Mouse (Mus musculus): ENCODE results near the gene Pcca. TPM values are rescaled to one million over a fixed set of nuclear protein-coding genes. Genes with fewer than 3 reads are reported as not detected.
A peak's percentile ranks its signal among the peaks of the same experiment; 100 is the strongest.

Gene Pcca
- total and polyA plus RNA-seq, 2 experiments from 2014 or later, result 13.4 to 39.1 TPM

- no peaks in the 10 kb centered on the region; the same call in 1 of the 2 replicates for H3K9me3 ChIP-seq (ENCODE audit: low read length)
- ATAC-seq, result no peak
- H3K4me3 ChIP-seq (ENCODE audit: low read length), result no peak overlapping the region
- H3K4me1 ChIP-seq (ENCODE audit: insufficient read depth, low read length), result peaks cover 5% of the 10 kb centered on the region; the same call in 1 of the 2 replicates
- peak overlapping the region; percentile 11; the same call in 1 of the 2 replicates for H3K27ac ChIP-seq
- WGBS, result 69% methylated on average over 2 of the region's 2 CpGs
- no peak overlapping the region for H3K4me2 ChIP-seq (ENCODE audit: low read depth, low read length)
- TF ChIP-seq CTCF (IDR thresholded peaks at IDR 0.05; ENCODE audit: low read depth), result no peak
- no peaks in the 10 kb centered on the region for H3K27me3 ChIP-seq (ENCODE audit: insufficient read depth, low read length)
- no peak for DNase-seq (ENCODE audit: low spot score)
- H3K36me3 ChIP-seq (ENCODE audit: insufficient read depth, low read length), result no peaks in the 10 kb centered on the region
- H3K9ac ChIP-seq (replicated peaks; ENCODE audit: low read length), result no peak overlapping the region
Measured at GRCm38 (mm10) chr14:122903923-122904351, 369.8 kb downstream of the Pcca start.

GRCm38 (mm10) chr14:122905007-122905406, 370.9 kb downstream of the Pcca start:
- Histone ChIP-seq H3K27me3 (ENCODE audit: insufficient read depth, low read length) (no peaks in the 10 kb centered on the region), H3K36me3 (ENCODE audit: insufficient read depth, low read length) (no peaks in the 10 kb centered on the region), H3K9ac (replicated peaks; ENCODE audit: low read length) (no peak overlapping the region), H3K4me1 (ENCODE audit: insufficient read depth, low read length) (peaks cover 5% of the 10 kb centered on the region; the same call in 1 of the 2 replicates), H3K4me3 (ENCODE audit: low read length) (no peak overlapping the region), H3K9me3 (ENCODE audit: low read length) (no peaks in the 10 kb centered on the region; the same call in 1 of the 2 replicates), H3K4me2 (ENCODE audit: low read depth, low read length) (no peak overlapping the region), H3K27ac (no peak overlapping the region)
- 95% methylated on average over 1 of the region's 1 CpGs for WGBS
- DNase-seq (ENCODE audit: low spot score) (no peak), ATAC-seq (no peak)
- TF ChIP-seq CTCF (IDR thresholded peaks at IDR 0.05; ENCODE audit: low read depth), result no peak

GRCm38 (mm10) chr14:122908075-122908474, 374.0 kb downstream of the Pcca start:
- no peak overlapping the region for H3K4me2 ChIP-seq (ENCODE audit: low read depth, low read length)
- no peaks in the 10 kb centered on the region for H3K36me3 ChIP-seq (ENCODE audit: insufficient read depth, low read length)
- ATAC-seq (no peak), DNase-seq (ENCODE audit: low spot score) (no peak)
- no peaks in the 10 kb centered on the region for H3K27me3 ChIP-seq (ENCODE audit: insufficient read depth, low read length)
- H3K4me1 ChIP-seq (ENCODE audit: insufficient read depth, low read length), result peaks cover under 1% of the 10 kb centered on the region; the same call in 1 of the 2 replicates
- no peak overlapping the region for H3K4me3 ChIP-seq (ENCODE audit: low read length)
- no peaks in the 10 kb centered on the region; the same call in 1 of the 2 replicates for H3K9me3 ChIP-seq (ENCODE audit: low read length)
- no peak for TF ChIP-seq CTCF (IDR thresholded peaks at IDR 0.05; ENCODE audit: low read depth)
- H3K27ac ChIP-seq, result no peak overlapping the region
- 94% methylated on average over 4 of the region's 4 CpGs for WGBS
- H3K9ac ChIP-seq (replicated peaks; ENCODE audit: low read length), result no peak overlapping the region

- Histone ChIP-seq H3K4me2 (ENCODE audit: low read depth, low read length) (no peak overlapping the region), H3K4me1 (ENCODE audit: insufficient read depth, low read length) (no peaks in the 10 kb centered on the region; the same call in 1 of the 2 replicates), H3K27me3 (ENCODE audit: insufficient read depth, low read length) (no peaks in the 10 kb centered on the region), H3K36me3 (ENCODE audit: insufficient read depth, low read length) (no peaks in the 10 kb centered on the region), H3K4me3 (ENCODE audit: low read length) (no peak overlapping the region), H3K27ac (no peak overlapping the region), H3K9ac (replicated peaks; ENCODE audit: low read length) (no peak overlapping the region), H3K9me3 (ENCODE audit: low read length) (no peaks in the 10 kb centered on the region; the same call in 1 of the 2 replicates)
- whole genome bisulfite sequencing, result 82% methylated on average over 5 of the region's 5 CpGs
- DNase-seq (ENCODE audit: low spot score) (no peak), ATAC-seq (no peak)
- no peak for TF ChIP-seq CTCF (IDR thresholded peaks at IDR 0.05; ENCODE audit: low read depth)
Measured at GRCm38 (mm10) chr14:122909368-122910091, 375.4 kb downstream of the Pcca start.

GRCm38 (mm10) chr14:122911265-122911664, 377.1 kb downstream of the Pcca start:
- TF ChIP-seq CTCF (IDR thresholded peaks at IDR 0.05; ENCODE audit: low read depth), result no peak
- H3K27me3 ChIP-seq (ENCODE audit: insufficient read depth, low read length), result no peaks in the 10 kb centered on the region

GRCm38 (mm10) chr14:122912137-122912536, 378.0 kb downstream of the Pcca start:
- peak overlapping the region; percentile 68 for H3K4me3 ChIP-seq (ENCODE audit: low read length)
- no peak overlapping the region for H3K9ac ChIP-seq (replicated peaks; ENCODE audit: low read length)
- H3K27ac ChIP-seq, result peak overlapping the region; percentile 65; the same call in 1 of the 2 replicates
- H3K4me1 ChIP-seq (ENCODE audit: insufficient read depth, low read length), result no peaks in the 10 kb centered on the region; the same call in 1 of the 2 replicates
- peak overlapping the region; percentile 96 for H3K4me2 ChIP-seq (ENCODE audit: low read depth, low read length)
- no peak for ATAC-seq
- no peaks in the 10 kb centered on the region; the same call in 1 of the 2 replicates for H3K9me3 ChIP-seq (ENCODE audit: low read length)
- no peaks in the 10 kb centered on the region for H3K36me3 ChIP-seq (ENCODE audit: insufficient read depth, low read length)
- no peak for TF ChIP-seq CTCF (IDR thresholded peaks at IDR 0.05; ENCODE audit: low read depth)
- H3K27me3 ChIP-seq (ENCODE audit: insufficient read depth, low read length), result no peaks in the 10 kb centered on the region
- no peak for DNase-seq (ENCODE audit: low spot score)
- 44% methylated on average over 1 of the region's 1 CpGs for WGBS

More at GRCm38 (mm10) chr14:122911265-122911664, 377.1 kb downstream of the Pcca start:
- Histone ChIP-seq H3K9me3 (ENCODE audit: low read length) (no peaks in the 10 kb centered on the region; the same call in 1 of the 2 replicates), H3K4me1 (ENCODE audit: insufficient read depth, low read length) (no peaks in the 10 kb centered on the region; the same call in 1 of the 2 replicates), H3K4me3 (ENCODE audit: low read length) (no peak overlapping the region), H3K9ac (replicated peaks; ENCODE audit: low read length) (no peak overlapping the region), H3K36me3 (ENCODE audit: insufficient read depth, low read length) (no peaks in the 10 kb centered on the region), H3K27ac (no peak overlapping the region), H3K4me2 (ENCODE audit: low read depth, low read length) (0 out of 2 replicates have a peak overlapping the region, but pooled peaks have one; percentile 96)
- DNase-seq (ENCODE audit: low spot score) (no peak), ATAC-seq (no peak)
